Mouse (Mus musculus): ENCODE data around the gene Spata21. TPM values are rescaled to one million over a fixed set of nuclear protein-coding genes. Genes with fewer than 3 reads are reported as not detected.

The Spata21 gene
- polyA plus RNA-seq, 1 experiment from 2014 or later: 0.27 TPM

GRCm38 (mm10) chr4:141113831-141114230, 25.7 kb downstream of the Spata21 start:
- Histone ChIP-seq H3K4me2 (no peak overlapping the region), H3K36me3 (replicated peaks) (peaks cover 15% of the 10 kb centered on the region; the same call in 1 of the 2 replicates), H3K27me3 (replicated peaks) (no peaks in the 10 kb centered on the region), H3K4me1 (no peaks in the 10 kb centered on the region; the same call in 1 of the 2 replicates), H3K27ac (0 out of 2 replicates have a peak overlapping the region, but pooled peaks have one; percentile 28), H3K9ac (no peak overlapping the region), H3K4me3 (no peak overlapping the region), H3K9me3 (no peaks in the 10 kb centered on the region)
- WGBS: 77% methylated on average over 7 of the region's 7 CpGs
- ATAC-seq (replicated peaks): peak; percentile 41; the same call in 1 of the 2 replicates

DNA sequence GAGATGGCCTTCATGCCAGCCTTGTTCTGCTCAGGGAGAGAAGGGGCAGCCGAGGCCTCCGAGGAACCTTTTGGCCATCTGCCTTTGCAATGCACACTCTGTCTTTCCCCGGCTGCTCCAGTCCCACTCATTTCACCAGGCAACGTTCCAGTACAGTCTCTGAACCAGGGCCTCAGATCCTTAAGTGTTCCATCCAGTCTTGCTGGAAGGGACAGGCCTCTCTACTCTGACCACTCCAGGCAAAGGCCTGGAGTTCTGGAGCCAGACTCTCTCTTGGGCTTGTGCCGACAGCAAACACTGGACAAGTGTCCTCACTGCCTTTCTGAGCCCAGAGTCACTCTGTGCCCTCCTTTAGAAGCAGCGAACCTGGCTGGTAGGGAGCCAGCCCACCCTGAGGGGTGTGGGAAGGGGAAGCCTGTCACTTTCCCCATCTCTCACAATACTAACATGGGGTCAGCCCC, 26.4 kb downstream of the Spata21 start:
- Histone ChIP-seq H3K4me2 (no peak overlapping the region), H3K4me3 (no peak overlapping the region), H3K9me3 (no peaks in the 10 kb centered on the region), H3K36me3 (replicated peaks) (peaks cover 15% of the 10 kb centered on the region; the same call in 1 of the 2 replicates), H3K9ac (no peak overlapping the region), H3K27ac (peak overlapping the region; percentile 28; the same call in 1 of the 2 replicates), H3K4me1 (no peaks in the 10 kb centered on the region; the same call in 1 of the 2 replicates), H3K27me3 (replicated peaks) (no peaks in the 10 kb centered on the region)
- ATAC-seq (replicated peaks): no peak
- 70% methylated on average over 6 of the region's 6 CpGs for WGBS

DNA sequence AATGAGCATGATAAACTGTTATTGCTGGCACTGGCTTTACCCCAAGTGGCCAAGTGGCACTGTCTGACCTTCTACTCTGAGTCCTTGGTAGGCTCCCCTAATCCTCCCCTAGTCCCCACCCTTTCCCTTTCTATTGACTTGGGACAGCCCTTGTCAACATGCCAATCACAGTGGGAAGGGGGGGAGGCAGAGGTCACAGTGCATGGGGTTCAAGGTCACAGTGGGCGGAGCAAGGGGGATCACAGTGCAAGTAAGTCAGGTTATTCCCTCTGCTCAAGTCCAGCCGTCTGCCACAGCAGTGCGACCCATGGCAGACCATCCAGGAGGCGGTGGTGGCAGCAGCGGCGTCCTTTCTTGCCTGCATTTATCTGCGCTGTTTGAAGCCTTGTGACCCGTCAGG, 27.3 kb downstream of the Spata21 start:
- no peak overlapping the region for H3K27ac ChIP-seq
- 58% methylated on average over 8 of the region's 8 CpGs for WGBS

GRCm38 (mm10) chr4:141118691-141119090, 30.6 kb downstream of the Spata21 start:
- ATAC-seq (replicated peaks): no peak
- WGBS: 44% methylated on average over 4 of the region's 4 CpGs
- Histone ChIP-seq H3K4me3 (no peak overlapping the region), H3K36me3 (replicated peaks) (peaks cover 15% of the 10 kb centered on the region; the same call in 1 of the 2 replicates), H3K27ac (no peak overlapping the region), H3K27me3 (replicated peaks) (no peaks in the 10 kb centered on the region), H3K4me1 (peaks cover 17% of the 10 kb centered on the region), H3K9me3 (no peaks in the 10 kb centered on the region), H3K4me2 (no peak overlapping the region), H3K9ac (no peak overlapping the region)

More for the DNA sequence above, 27.3 kb downstream of the Spata21 start:
- no peak overlapping the region for H3K9ac ChIP-seq
- H3K4me3 ChIP-seq: no peak overlapping the region
- no peaks in the 10 kb centered on the region for H3K9me3 ChIP-seq
- peaks cover 15% of the 10 kb centered on the region; the same call in 1 of the 2 replicates for H3K36me3 ChIP-seq (replicated peaks)
- H3K27me3 ChIP-seq (replicated peaks): no peaks in the 10 kb centered on the region
- H3K4me2 ChIP-seq: no peak overlapping the region
- ATAC-seq (replicated peaks): no peak
- H3K4me1 ChIP-seq: peaks cover 1% of the 10 kb centered on the region

DNA sequence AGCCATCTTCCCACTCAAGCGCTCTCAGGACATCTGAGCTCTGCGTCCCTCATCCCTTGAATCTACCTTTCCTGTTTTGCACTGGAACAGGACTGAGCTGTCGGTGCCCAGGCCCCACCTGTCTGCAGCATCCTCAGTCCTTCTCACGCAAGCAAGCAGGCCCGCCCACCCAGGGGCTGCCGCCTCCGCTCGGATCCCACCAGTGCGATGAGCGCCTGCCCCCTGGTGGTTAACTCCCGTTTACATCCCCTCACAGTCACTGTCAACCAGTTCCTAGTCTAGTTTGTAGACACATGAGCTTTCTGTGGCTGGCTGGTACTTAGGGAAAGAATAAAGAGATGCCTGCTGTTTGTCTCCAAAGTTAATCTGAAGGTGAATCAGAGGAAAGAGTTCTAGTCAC, 32.6 kb downstream of the Spata21 start:
- H3K4me2 ChIP-seq: no peak overlapping the region
- H3K36me3 ChIP-seq (replicated peaks): peaks cover 15% of the 10 kb centered on the region; the same call in 1 of the 2 replicates
- H3K9ac ChIP-seq: no peak overlapping the region
- H3K27me3 ChIP-seq (replicated peaks): no peaks in the 10 kb centered on the region
- 21% methylated on average over 11 of the region's 11 CpGs for WGBS
- H3K4me1 ChIP-seq: peaks cover 20% of the 10 kb centered on the region
- 0 out of 2 replicates have a peak, but pooled peaks have one; percentile 66 for ATAC-seq (replicated peaks)
- no peak overlapping the region for H3K4me3 ChIP-seq
- no peak overlapping the region for H3K27ac ChIP-seq
- no peaks in the 10 kb centered on the region for H3K9me3 ChIP-seq

- peaks cover 20% of the 10 kb centered on the region for H3K4me1 ChIP-seq
- no peak overlapping the region for H3K27ac ChIP-seq
- H3K36me3 ChIP-seq (replicated peaks): no peaks in the 10 kb centered on the region
- no peaks in the 10 kb centered on the region for H3K9me3 ChIP-seq
- H3K4me2 ChIP-seq: no peak overlapping the region
- H3K4me3 ChIP-seq: no peak overlapping the region
- no peaks in the 10 kb centered on the region for H3K27me3 ChIP-seq (replicated peaks)
- ATAC-seq (replicated peaks): no peak
- 84% methylated on average over 7 of the region's 7 CpGs for WGBS
- no peak overlapping the region for H3K9ac ChIP-seq
Measured at GRCm38 (mm10) chr4:141122663-141123062, 34.5 kb downstream of the Spata21 start.

- no peak for ATAC-seq (replicated peaks)
- Histone ChIP-seq H3K4me1 (peaks cover 20% of the 10 kb centered on the region), H3K9me3 (no peaks in the 10 kb centered on the region), H3K4me2 (no peak overlapping the region), H3K4me3 (no peak overlapping the region), H3K9ac (no peak overlapping the region), H3K27ac (no peak overlapping the region), H3K27me3 (replicated peaks) (no peaks in the 10 kb centered on the region), H3K36me3 (replicated peaks) (no peaks in the 10 kb centered on the region)
- WGBS: 19% methylated on average over 1 of the region's 1 CpGs
Measured at GRCm38 (mm10) chr4:141123065-141123464, 34.9 kb downstream of the Spata21 start.

DNA sequence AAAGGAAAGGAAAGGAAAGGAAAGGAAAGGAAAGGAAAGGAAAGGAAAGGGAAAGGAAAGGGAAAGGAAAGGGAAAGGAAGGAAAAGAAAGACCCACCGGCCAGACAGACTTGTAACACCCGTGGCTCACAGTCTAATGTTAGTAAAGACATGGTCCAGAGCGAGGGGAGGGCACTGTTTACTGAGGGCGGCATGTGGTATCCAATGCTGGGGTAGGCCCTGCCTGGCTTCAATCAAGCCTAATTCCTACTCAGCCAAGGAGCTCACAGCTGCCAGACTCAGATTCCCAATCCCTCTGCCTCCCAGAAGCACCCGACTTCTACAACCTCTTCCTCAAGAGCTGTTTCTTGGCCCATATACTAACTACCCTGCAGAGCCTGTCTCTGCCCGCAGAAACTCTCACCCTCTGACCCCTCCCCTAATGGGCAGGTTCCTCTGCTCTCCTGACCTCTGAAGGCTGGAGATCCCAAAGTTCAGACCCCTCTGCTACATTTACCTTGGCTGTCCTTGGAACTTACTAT, 41.1 kb downstream of the Spata21 start:
- Histone ChIP-seq H3K9me3 (no peaks in the 10 kb centered on the region), H3K9ac (no peak overlapping the region), H3K36me3 (replicated peaks) (no peaks in the 10 kb centered on the region), H3K4me1 (peaks cover 27% of the 10 kb centered on the region), H3K27me3 (replicated peaks) (no peaks in the 10 kb centered on the region), H3K27ac (no peak overlapping the region), H3K4me2 (no peak overlapping the region), H3K4me3 (no peak overlapping the region)
- WGBS: 75% methylated on average over 6 of the region's 6 CpGs
- no peak for ATAC-seq (replicated peaks)

DNA sequence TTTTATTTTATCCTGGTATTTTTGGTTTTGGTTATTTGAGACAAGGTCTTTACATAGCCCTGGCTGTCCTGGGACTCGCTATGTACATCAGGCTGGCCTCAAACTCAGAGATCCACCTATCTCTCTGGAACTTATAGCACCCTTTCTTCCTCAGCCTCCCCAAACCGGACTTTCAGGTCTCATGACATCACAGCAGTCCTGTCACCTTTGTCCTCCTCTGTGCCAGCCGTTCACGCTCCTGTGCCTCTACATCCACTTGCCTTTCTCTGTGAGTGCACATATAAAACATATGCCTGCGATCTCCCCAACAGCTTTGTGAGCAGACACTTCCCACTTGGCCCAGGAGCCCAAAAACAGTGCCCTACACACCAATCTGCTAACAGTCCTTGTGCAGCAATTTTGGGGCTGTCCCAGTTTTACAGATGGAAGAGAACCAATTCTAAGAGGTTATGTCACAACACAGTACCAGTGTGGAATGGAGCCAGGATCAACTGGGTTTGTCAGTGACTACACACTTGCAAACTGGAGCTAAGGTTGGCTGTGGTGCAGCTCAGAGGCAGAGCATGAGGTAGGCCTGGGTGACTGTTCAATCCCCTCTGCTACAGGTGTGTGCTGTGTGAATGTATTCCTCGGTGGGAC, 42.7 kb downstream of the Spata21 start:
- Histone ChIP-seq H3K9ac (no peak overlapping the region), H3K4me1 (peaks cover 39% of the 10 kb centered on the region), H3K4me2 (no peak overlapping the region), H3K4me3 (no peak overlapping the region), H3K36me3 (replicated peaks) (no peaks in the 10 kb centered on the region), H3K27ac (0 out of 2 replicates have a peak overlapping the region, but pooled peaks have one; percentile 48), H3K27me3 (replicated peaks) (no peaks in the 10 kb centered on the region), H3K9me3 (no peaks in the 10 kb centered on the region)
- WGBS: 82% methylated on average over 6 of the region's 6 CpGs
- ATAC-seq (replicated peaks): no peak

GRCm38 (mm10) chr4:141131531-141132061, 43.5 kb downstream of the Spata21 start:
- Histone ChIP-seq H3K9ac (no peak overlapping the region), H3K36me3 (replicated peaks) (no peaks in the 10 kb centered on the region), H3K4me2 (no peak overlapping the region), H3K27me3 (replicated peaks) (no peaks in the 10 kb centered on the region), H3K4me1 (peaks cover 47% of the 10 kb centered on the region), H3K9me3 (no peaks in the 10 kb centered on the region), H3K27ac (0 out of 2 replicates have a peak overlapping the region, but pooled peaks have one; percentile 48), H3K4me3 (no peak overlapping the region)
- no peak for ATAC-seq (replicated peaks)
- WGBS: 50% methylated on average over 5 of the region's 5 CpGs

GRCm38 (mm10) chr4:141132191-141132590, 44.1 kb downstream of the Spata21 start:
- H3K4me1 ChIP-seq: peaks cover 53% of the 10 kb centered on the region

GRCm38 (mm10) chr4:141133227-141133626, 45.1 kb downstream of the Spata21 start:
- Histone ChIP-seq H3K9me3 (no peaks in the 10 kb centered on the region), H3K27ac (no peak overlapping the region), H3K4me3 (no peak overlapping the region), H3K4me2 (no peak overlapping the region), H3K36me3 (replicated peaks) (no peaks in the 10 kb centered on the region), H3K27me3 (replicated peaks) (no peaks in the 10 kb centered on the region), H3K4me1 (peaks cover 60% of the 10 kb centered on the region), H3K9ac (no peak overlapping the region)
- ATAC-seq (replicated peaks): no peak
- 56% methylated on average over 8 of the region's 8 CpGs for WGBS

More at GRCm38 (mm10) chr4:141132191-141132590, 44.1 kb downstream of the Spata21 start:
- no peaks in the 10 kb centered on the region for H3K9me3 ChIP-seq
- H3K4me3 ChIP-seq: no peak overlapping the region
- no peaks in the 10 kb centered on the region for H3K36me3 ChIP-seq (replicated peaks)
- no peak overlapping the region for H3K4me2 ChIP-seq
- H3K27ac ChIP-seq: 0 out of 2 replicates have a peak overlapping the region, but pooled peaks have one; percentile 31
- no peaks in the 10 kb centered on the region for H3K27me3 ChIP-seq (replicated peaks)
- 51% methylated on average over 8 of the region's 8 CpGs for WGBS
- ATAC-seq (replicated peaks): no peak
- H3K9ac ChIP-seq: no peak overlapping the region
